Mouse (Mus musculus) heart, embryonic 14.5 days (tissue): ENCODE results near the gene Pawr. TPM values are rescaled to one million over a fixed set of nuclear protein-coding genes. Genes with fewer than 3 reads are reported as not detected.
A peak's percentile ranks its signal among the peaks of the same experiment; 100 is the strongest.

Source experiments
- ATAC-seq: fragments of 200-750 bp; cut with Nextera tagmentation; 2 replicates; pipeline ENCODE4 v1.8.0; 2017; ENCODE audit warnings: low read depth, moderate TSS enrichment; ENCODE audit not compliant: insufficient number of reproducible peaks, insufficient read depth, low FRiP score
- H3K27ac ChIP-seq, 2 experiments: fragments of 200-500 bp in 1 of 2; fragments of 300-500 bp in 1 of 2; sonication (generic) in 1 of 2; replicated peaks in 1 of 2; 2 replicates each; pipeline ENCODE4 v1.5.1; 2012 to 2014; ENCODE audit warnings: low read depth in 2 of 2, low read length in 2 of 2, control low read depth in 1 of 2, mild to moderate bottlenecking in 1 of 2, mixed read lengths in 1 of 2; ENCODE audit not compliant: control insufficient read depth in 1 of 2, insufficient read depth in 1 of 2
- H3K27me3 ChIP-seq: fragments of 300-500 bp; sonication (generic); 2 replicates; pipeline ENCODE4 v1.6.1; 2014; ENCODE audit warnings: mild to moderate bottlenecking, low read length, control low read depth; ENCODE audit not compliant: control insufficient read depth, insufficient read depth
- H3K36me3 ChIP-seq: fragments of 300-500 bp; sonication (generic); 2 replicates; pipeline ENCODE4 v1.6.1; 2014; ENCODE audit warnings: mild to moderate bottlenecking, control low read depth, low read length, mixed read lengths; ENCODE audit not compliant: control insufficient read depth, insufficient read depth
- H3K4me1 ChIP-seq, 2 experiments: fragments of 200-500 bp in 1 of 2; fragments of 300-500 bp in 1 of 2; sonication (generic) in 1 of 2; 2 replicates each; pipeline ENCODE4 v1.6.1; 2012 to 2014; ENCODE audit warnings: low read length in 2 of 2, control low read depth in 1 of 2, mixed read lengths in 1 of 2; ENCODE audit not compliant: control insufficient read depth in 2 of 2, insufficient read depth in 2 of 2
- H3K4me2 ChIP-seq: fragments of 300-500 bp; sonication (generic); 2 replicates; pipeline ENCODE4 v1.6.1; 2014; ENCODE audit warnings: mild to moderate bottlenecking, low read length
- H3K4me3 ChIP-seq, 2 experiments: fragments of 200-500 bp in 1 of 2; fragments of 300-500 bp in 1 of 2; sonication (generic) in 1 of 2; 2 replicates each; pipeline ENCODE4 v1.5.1; 2012 to 2014; ENCODE audit warnings: low read length in 2 of 2, mild to moderate bottlenecking in 2 of 2, control low read depth in 1 of 2, low read depth in 1 of 2, moderate library complexity in 1 of 2; ENCODE audit not compliant: control insufficient read depth in 1 of 2, insufficient read depth in 1 of 2
- H3K9ac ChIP-seq: fragments of 300-500 bp; sonication (generic); 2 replicates; pipeline ENCODE4 v1.6.1; 2014; ENCODE audit warnings: mild to moderate bottlenecking, low read length
- H3K9me3 ChIP-seq: fragments of 300-500 bp; sonication (generic); 2 replicates; pipeline ENCODE4 v1.6.1; 2016; ENCODE audit warnings: low read length, control low read depth; ENCODE audit not compliant: control insufficient read depth
- WGBS: fragments of 180-500 bp; shearing (Covaris S2); extraction: QIAGEN DNeasy Blood & Tissue Kit; methylation state at CpG from one replicate; pipeline ENCODE4 v1.1.7; 2014; 5-methylcytosine and 5-hydroxymethylcytosine counted together
- polyA plus RNA-seq: library from polyadenylated mRNA; unstranded; fragments of >200 nt; fragmentation: Nextera tagmentation; extraction: Ambion mirVana; gene quantifications from 2 replicates; pipeline ENCODE4 v1.2.1, GENCODE M21; 2014

The Pawr gene
- polyA plus RNA-seq: 10.6 and 12.4 TPM in 2 replicates

GRCm38 (mm10) chr10:108331784-108332561 lies at the start of gene Pawr:
Pawr (plus strand) TSS chr10:108332121.
- peak within 1 kb of the TSS; percentile 66 to 97 for H3K4me3 ChIP-seq

GRCm38 (mm10) chr10:108282351-108282750 lies 49.6 kb upstream of the Pawr start:
- no peak overlapping the region for H3K4me3 ChIP-seq
- no peak overlapping the region for H3K4me2 ChIP-seq
- H3K27me3 ChIP-seq: no peaks in the 10 kb centered on the region
- H3K27ac ChIP-seq: 0 out of 4 replicates have a peak overlapping the region, but pooled peaks have one; percentile 8 to 10
- 0 out of 2 replicates have a peak, but pooled peaks have one; percentile 35 for ATAC-seq
- 40% methylated on average over 6 of the region's 6 CpGs for WGBS
- no peak overlapping the region for H3K9ac ChIP-seq
- H3K9me3 ChIP-seq: no peaks in the 10 kb centered on the region
- peaks cover 41% of the 10 kb centered on the region for H3K36me3 ChIP-seq
- peaks cover 0 to 10% of the 10 kb centered on the region in 2 experiments; a peak in 2 of 4 replicates for H3K4me1 ChIP-seq

More at GRCm38 (mm10) chr10:108331784-108332561, at the start of gene Pawr:
- ATAC-seq: peak; percentile 92
- peaks cover 0 to 8% of the 10 kb centered on the region in 2 experiments; a peak in 1 of 4 replicates for H3K4me1 ChIP-seq
- 0 out of 2 replicates have a peak, but pooled peaks cover 3% of the 10 kb centered on the region for H3K36me3 ChIP-seq
- H3K9ac ChIP-seq: peak within 1 kb of the TSS; percentile 87
- under 1% methylated on average over 78 of the region's 85 CpGs for WGBS
- no peaks in the 10 kb centered on the region for H3K9me3 ChIP-seq
- H3K27ac ChIP-seq: peak within 1 kb of the TSS; percentile 52 to 82
- H3K27me3 ChIP-seq: no peaks in the 10 kb centered on the region
- peak within 1 kb of the TSS; percentile 84 for H3K4me2 ChIP-seq

DNA sequence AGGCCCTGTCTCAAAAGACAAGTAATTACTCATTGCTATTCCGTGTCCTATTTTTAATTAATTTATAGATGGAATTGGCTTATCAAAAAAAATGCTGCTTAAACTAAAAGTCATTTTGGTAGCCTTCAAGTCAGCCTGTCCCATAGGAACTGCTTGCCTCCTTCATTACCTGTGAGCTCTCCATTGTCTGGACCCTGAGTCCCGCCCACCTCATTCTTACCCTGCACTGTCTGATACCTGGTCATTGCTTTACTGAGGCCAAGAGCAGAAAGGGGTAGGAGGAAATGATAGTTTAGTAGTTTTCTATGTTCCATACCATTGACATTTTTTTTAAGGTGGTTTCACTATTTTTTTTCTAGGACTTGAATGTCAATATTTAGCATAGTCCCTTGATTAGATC lies 48.5 kb upstream of the Pawr start:
- H3K4me3 ChIP-seq: no peak overlapping the region

DNA sequence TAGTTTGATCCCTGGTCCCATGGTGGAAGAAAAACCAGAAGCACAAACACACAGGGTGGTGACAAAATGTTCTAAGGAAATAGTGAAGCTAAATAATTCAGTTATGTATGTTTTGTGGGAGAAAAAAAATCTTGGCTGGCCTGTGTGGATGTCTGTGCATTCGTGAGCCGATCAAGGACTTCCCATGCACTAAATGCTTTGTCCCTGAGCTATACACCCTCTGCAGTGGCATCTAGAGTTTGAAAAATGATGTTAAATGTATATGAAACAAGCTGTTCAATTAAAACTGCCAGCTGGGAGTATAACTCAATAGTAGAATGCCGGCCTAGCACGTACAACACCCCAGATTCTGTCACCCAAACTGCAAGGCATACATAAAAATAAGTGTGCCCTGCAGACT lies 48.1 kb upstream of the Pawr start:
- Histone ChIP-seq H3K4me1 (peaks cover 0 to 9% of the 10 kb centered on the region in 2 experiments; a peak in 1 of 4 replicates), H3K4me2 (no peak overlapping the region), H3K9me3 (no peaks in the 10 kb centered on the region), H3K27ac (no peak overlapping the region), H3K27me3 (no peaks in the 10 kb centered on the region), H3K9ac (no peak overlapping the region), H3K4me3 (no peak overlapping the region), H3K36me3 (peaks cover 28% of the 10 kb centered on the region)
- 97% methylated on average over 4 of the region's 4 CpGs for WGBS
- no peak for ATAC-seq

More for the DNA sequence above, 48.5 kb upstream of the Pawr start:
- no peak overlapping the region for H3K27ac ChIP-seq
- no peak overlapping the region for H3K9ac ChIP-seq
- no peak overlapping the region for H3K4me2 ChIP-seq
- WGBS: 94% methylated on average over 2 of the region's 2 CpGs
- H3K9me3 ChIP-seq: no peaks in the 10 kb centered on the region
- peaks cover 30% of the 10 kb centered on the region for H3K36me3 ChIP-seq
- peaks cover 0 to 9% of the 10 kb centered on the region in 2 experiments; a peak in 1 of 4 replicates for H3K4me1 ChIP-seq
- no peak for ATAC-seq
- H3K27me3 ChIP-seq: no peaks in the 10 kb centered on the region

- Histone ChIP-seq H3K9ac (no peak overlapping the region), H3K27ac (no peak overlapping the region), H3K4me2 (no peak overlapping the region), H3K9me3 (no peaks in the 10 kb centered on the region), H3K4me3 (no peak overlapping the region), H3K36me3 (peaks cover 24% of the 10 kb centered on the region), H3K4me1 (peaks cover 0 to 9% of the 10 kb centered on the region in 2 experiments; a peak in 1 of 4 replicates), H3K27me3 (no peaks in the 10 kb centered on the region)
- 83% methylated on average over 4 of the region's 4 CpGs for WGBS
- ATAC-seq: no peak
These were observed 47.5 kb upstream of the Pawr start for GRCm38 (mm10) chr10:108284445-108284844.

- H3K4me1 ChIP-seq: peaks cover 0 to 9% of the 10 kb centered on the region in 2 experiments; a peak in 1 of 4 replicates
- no peak overlapping the region for H3K9ac ChIP-seq
- no peak overlapping the region for H3K27ac ChIP-seq
- H3K27me3 ChIP-seq: no peaks in the 10 kb centered on the region
- no peak overlapping the region for H3K4me3 ChIP-seq
- ATAC-seq: no peak
- H3K9me3 ChIP-seq: no peaks in the 10 kb centered on the region
- no peak overlapping the region for H3K4me2 ChIP-seq
- peaks cover 19% of the 10 kb centered on the region for H3K36me3 ChIP-seq
- 89% methylated on average over 5 of the region's 5 CpGs for WGBS
These were observed 46.9 kb upstream of the Pawr start for GRCm38 (mm10) chr10:108284977-108285376.

- no peak overlapping the region for H3K4me2 ChIP-seq
- no peaks in the 10 kb centered on the region for H3K9me3 ChIP-seq
- H3K27me3 ChIP-seq: no peaks in the 10 kb centered on the region
- peaks cover 6% of the 10 kb centered on the region; the same call in 1 of the 2 replicates for H3K36me3 ChIP-seq
- no peak overlapping the region for H3K9ac ChIP-seq
- no peak overlapping the region for H3K27ac ChIP-seq
- no peak for ATAC-seq
- WGBS: 83% methylated on average over 11 of the region's 11 CpGs
- H3K4me3 ChIP-seq: no peak overlapping the region
- H3K4me1 ChIP-seq: peaks cover 0 to 8% of the 10 kb centered on the region in 2 experiments; a peak in 1 of 4 replicates
These were observed 45.1 kb upstream of the Pawr start for GRCm38 (mm10) chr10:108286658-108287437.
